Mouse (Mus musculus) megakaryocyte progenitor cell, adult 5-6 weeks (primary cell): ENCODE data around the gene Gm10762. TPM values are rescaled to one million over a fixed set of nuclear protein-coding genes. Genes with fewer than 3 reads are reported as not detected.
"Not testable (repeated sequence)": the region's sequence is repeated elsewhere in the genome, so short reads cannot be mapped to it uniquely, and the experiment has no call there.

Experiments
- ATAC-seq: replicated peaks from 2 replicates; pipeline ENCODE4 v1.8.0; 2016; ENCODE audit warnings: mild to moderate bottlenecking, moderate TSS enrichment, inconsistent platforms; ENCODE audit not compliant: poor library complexity
- total RNA-seq, 2 experiments: library from RNA; stranded (forward) in 1 of 2; stranded (reverse) in 1 of 2; fragments of 157-497, 149-512 nt in 1 of 2; fragments of 200-1000 nt in 1 of 2; gene quantifications; 2 replicates each; pipeline versions ENCODE4 v1.2.3 to v1.2.4; 2015 to 2017

The Gm10762 gene
- total RNA-seq (2015) (8.0 and 9.8 TPM in 2 replicates), total RNA-seq (2017) (5.0 and 5.5 TPM in 2 replicates)

- ATAC-seq: peak; percentile 38
Observed at GRCm38 (mm10) chr2:128967661-128968441, at the start of gene Gm10762. Gm10762 (minus strand) TSS chr2:128967725.

- ATAC-seq: not testable (repeated sequence)
Observed at GRCm38 (mm10) chr2:129008867-129009266, 41.3 kb upstream of the Gm10762 start.

GRCm38 (mm10) chr2:129006194-129006749, 38.7 kb upstream of the Gm10762 start:
- peak; percentile 73 for ATAC-seq

GRCm38 (mm10) chr2:129004872-129005271, 37.3 kb upstream of the Gm10762 start:
- ATAC-seq: no peak

GRCm38 (mm10) chr2:128984746-128985145, 17.2 kb upstream of the Gm10762 start:
- ATAC-seq: no peak

GRCm38 (mm10) chr2:128975572-128975971, 8.0 kb upstream of the Gm10762 start:
- ATAC-seq: no peak

GRCm38 (mm10) chr2:128972301-128972700, 4.8 kb upstream of the Gm10762 start:
- no peak for ATAC-seq

GRCm38 (mm10) chr2:128968475-128969083, 1.1 kb upstream of the Gm10762 start:
- no peak for ATAC-seq

GRCm38 (mm10) chr2:128966641-128967580, 614 bp downstream of the Gm10762 start, which contains the start of gene Zc3h6:
Zc3h6 (plus strand) TSS chr2:128967402.
- ATAC-seq: peak; percentile 98

- ATAC-seq: no peak
Observed at GRCm38 (mm10) chr2:128966236-128966635, 1.3 kb downstream of the Gm10762 start.

GRCm38 (mm10) chr2:128965505-128966105, 1.9 kb downstream of the Gm10762 start:
- ATAC-seq: no peak

GRCm38 (mm10) chr2:128954186-128954585, 13.3 kb downstream of the Gm10762 start:
- ATAC-seq: no peak

GRCm38 (mm10) chr2:128947962-128948588, 19.4 kb downstream of the Gm10762 start:
- peak; percentile 59 for ATAC-seq

GRCm38 (mm10) chr2:128943538-128944528, 23.7 kb downstream of the Gm10762 start, which contains the start of gene Zc3h8:
Zc3h8 (minus strand) TSS chr2:128944077.
- ATAC-seq: peak; percentile 93

- no peak for ATAC-seq
Observed at GRCm38 (mm10) chr2:128936256-128936655, 31.3 kb downstream of the Gm10762 start.

- no peak for ATAC-seq
Observed at GRCm38 (mm10) chr2:128930704-128931103, 36.8 kb downstream of the Gm10762 start.

- ATAC-seq: no peak
Observed at GRCm38 (mm10) chr2:128928446-128928845, 39.1 kb downstream of the Gm10762 start.

GRCm38 (mm10) chr2:128924799-128925198, 42.7 kb downstream of the Gm10762 start:
- no peak for ATAC-seq
